Mouse (Mus musculus): ENCODE measurements around the gene Snx29.
"Not testable (repeated sequence)": the region's sequence is repeated elsewhere in the genome, so short reads cannot be mapped to it uniquely, and the experiment has no call there.

The Snx29 gene

DNA sequence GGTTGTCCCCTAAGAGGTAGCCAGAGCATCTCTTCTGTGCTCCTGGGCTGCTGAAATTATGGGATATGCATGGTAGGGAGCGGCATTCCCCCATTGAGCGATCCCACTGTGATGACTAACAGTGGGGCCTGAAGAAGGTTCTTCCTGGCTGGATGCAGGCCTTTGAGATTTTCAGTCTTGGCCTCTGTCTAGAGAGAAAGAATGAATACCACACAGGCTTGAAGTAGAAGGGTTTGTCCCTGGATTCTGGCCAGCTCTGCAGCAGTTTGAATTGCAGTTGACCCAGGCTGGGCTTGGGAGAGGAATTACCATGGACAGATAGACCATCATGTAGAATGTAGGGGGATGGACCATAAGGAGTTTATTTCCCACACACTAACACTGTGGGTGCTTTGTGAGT is 159.5 kb downstream of the Snx29 start:
- DNase-seq (ENCODE audit: low read depth, low spot score), result no peak

DNA sequence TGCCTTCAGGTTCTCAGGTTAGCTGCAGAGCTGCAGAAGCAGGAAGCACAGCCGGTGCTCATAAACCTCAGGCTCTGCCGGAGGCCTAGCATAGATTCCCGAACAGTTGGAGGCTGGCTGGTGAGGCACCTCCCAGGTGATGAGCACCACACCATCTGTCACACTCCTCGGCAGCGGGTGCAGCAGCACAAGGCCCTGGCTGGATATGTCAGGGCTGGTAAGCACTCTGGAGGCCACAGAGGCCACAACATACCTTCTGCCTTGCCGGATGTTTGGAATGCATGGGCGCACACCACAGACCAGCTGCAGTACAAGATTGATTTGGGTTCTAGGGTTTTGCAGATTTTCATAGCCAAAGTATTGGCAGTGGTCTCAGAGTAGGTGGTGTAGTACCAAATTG is 172.2 kb downstream of the Snx29 start:
- DNase-seq (ENCODE audit: low read depth, low spot score), result no peak

DNA sequence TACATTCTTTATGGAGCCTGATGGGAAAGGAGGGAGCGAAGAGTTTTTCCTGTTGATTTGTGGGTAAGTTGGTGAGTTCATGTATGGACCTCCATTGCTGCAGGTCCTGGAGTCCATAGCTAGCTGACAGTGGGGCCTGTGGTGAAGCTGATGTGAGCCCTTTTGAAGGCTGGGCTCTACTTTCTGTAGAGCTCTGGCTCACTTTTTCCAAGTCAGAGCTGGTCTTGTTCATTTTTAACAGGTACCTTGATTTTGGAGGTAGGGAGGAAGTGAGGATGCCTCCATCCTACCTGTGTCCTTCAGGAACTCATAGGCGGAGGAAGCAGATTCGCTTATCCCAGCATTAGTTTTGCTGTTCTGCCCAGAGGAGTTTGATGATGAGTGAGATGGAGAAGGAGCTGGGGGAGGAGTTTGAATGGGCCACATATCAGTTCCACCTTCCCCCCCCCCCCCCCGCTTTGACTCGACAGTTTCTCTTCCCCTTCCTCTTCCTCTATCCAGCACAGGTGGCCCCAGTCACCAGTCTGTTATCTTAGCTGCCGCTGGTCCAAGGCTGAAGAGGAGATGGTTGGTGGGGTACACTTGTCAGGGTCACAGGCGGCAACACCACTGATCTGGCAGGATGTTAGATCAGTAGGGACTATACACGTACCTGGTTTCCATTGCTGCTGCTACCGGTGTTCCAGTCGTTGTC is 173.4 kb downstream of the Snx29 start:
- no peak for DNase-seq (ENCODE audit: low read depth, low spot score)

DNA sequence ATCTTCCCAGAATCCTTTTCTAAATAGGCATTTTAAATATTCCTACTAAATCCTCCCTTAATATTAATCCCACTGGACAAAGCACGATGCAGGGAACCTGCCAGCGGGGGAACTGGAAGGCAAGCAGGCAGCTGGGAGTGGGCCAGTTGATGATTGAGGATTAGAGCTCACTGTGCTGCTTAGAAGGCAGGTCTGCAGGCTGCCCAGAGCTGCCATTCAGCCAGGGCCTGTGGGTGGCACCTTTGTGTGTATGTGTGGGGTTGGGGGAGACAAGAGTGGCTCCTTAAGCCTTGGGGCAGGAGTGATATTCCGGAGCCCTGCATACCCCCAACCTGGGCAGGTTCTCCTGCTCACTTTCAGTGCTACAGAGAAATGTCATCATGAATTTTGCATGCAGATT is 174.0 kb downstream of the Snx29 start:
- DNase-seq (ENCODE audit: low read depth, low spot score), result no peak

DNA sequence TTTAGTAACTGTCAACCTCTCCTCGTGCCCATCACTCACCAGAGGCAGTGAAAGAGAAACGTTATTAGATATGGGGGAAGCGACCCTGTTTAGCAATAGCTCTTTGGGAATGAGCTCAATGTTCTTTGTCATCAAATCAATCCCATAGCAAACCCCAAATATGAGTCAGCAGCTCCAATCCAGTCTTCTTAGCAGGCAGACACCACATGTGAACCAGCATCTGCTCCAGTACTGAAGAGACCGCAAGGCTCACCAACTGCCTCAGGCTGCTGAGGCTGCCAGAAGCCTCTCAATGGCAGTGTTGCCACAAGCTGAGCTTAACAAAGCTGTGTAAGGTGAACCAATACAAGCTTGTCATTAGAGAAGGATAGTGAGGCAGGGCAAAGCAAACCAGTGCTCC is 177.4 kb downstream of the Snx29 start:
- no peak for DNase-seq (ENCODE audit: low read depth, low spot score)

DNA sequence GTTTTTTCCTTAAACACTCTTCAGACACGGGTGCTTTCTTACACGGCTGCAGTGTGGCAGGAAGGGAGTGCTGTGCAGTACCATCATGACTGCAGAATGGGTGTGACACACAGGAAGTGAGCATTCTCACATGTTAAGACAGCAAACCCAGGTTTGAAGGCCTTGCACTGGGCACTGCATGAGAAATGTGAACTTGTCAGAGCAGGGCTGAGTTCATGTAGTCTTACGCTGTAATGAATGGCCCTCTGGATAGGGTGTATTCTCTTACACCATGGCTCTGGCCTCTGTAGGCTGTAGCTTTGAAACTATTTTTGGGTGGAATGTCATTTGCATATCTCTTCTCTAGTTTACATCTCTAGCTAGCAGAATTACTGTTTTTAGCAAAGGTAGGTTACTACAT is 178.4 kb downstream of the Snx29 start:
- peak; percentile 52 for DNase-seq (ENCODE audit: low read depth, low spot score)

DNA sequence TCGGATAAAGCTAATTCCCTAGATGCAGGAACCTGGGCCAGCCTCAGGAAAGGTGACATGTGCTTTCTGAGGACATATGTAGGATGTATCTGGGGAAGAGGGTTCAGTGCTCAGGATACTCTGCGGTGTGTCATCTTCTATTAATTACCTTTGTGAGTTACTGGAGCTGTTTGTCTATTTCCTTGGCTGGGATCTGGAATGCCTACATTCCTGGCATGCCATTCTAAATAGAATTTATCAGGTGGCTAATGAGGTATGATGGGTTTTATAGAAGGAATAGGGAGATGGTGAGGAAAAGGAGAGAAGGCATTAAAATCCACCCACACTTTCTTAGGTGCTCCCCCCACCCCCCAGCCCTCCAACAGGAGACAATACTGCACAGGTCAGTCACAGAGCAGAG is 178.9 kb downstream of the Snx29 start:
- no peak for DNase-seq (ENCODE audit: low read depth, low spot score)

DNA sequence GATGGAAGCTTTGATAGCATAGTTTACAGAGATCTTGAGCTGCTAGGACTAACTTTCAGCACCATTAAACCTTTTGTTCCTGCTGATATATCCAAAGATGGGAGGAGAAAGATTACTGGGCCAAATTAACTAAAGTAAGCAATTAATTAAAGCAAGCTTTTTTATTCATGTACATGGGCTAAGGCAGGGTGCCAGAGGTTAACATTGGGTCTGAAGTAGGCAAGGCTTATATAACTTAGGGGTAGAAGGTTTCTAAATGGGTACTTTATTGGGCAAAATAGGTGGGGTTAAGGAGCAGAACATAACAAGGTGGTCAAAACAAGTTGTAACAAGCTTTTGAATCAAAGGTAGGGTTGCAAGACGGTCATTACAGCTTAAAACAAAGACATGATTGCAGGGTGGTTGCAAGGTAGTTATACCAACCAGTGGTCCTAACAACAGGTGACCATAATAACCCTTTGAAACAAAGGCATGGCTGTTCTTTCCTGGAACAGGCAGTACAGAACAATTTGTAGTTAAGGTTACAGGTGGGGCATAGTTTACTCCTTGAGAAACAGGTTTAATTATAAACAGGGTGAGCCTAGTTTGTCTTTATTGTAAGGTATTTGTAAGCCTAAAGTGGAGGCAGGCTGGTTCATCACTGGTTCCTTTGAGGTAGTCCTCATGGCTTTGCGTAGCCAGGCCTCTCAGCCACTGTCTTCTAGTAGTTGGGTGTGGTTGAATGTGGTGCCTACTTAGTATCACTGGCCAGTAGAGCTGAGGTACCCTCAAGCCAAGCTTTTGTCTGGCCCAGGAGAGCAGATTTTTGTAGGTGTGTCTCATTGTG is 182.2 kb downstream of the Snx29 start:
- no peak for DNase-seq (ENCODE audit: low read depth, low spot score)

DNA sequence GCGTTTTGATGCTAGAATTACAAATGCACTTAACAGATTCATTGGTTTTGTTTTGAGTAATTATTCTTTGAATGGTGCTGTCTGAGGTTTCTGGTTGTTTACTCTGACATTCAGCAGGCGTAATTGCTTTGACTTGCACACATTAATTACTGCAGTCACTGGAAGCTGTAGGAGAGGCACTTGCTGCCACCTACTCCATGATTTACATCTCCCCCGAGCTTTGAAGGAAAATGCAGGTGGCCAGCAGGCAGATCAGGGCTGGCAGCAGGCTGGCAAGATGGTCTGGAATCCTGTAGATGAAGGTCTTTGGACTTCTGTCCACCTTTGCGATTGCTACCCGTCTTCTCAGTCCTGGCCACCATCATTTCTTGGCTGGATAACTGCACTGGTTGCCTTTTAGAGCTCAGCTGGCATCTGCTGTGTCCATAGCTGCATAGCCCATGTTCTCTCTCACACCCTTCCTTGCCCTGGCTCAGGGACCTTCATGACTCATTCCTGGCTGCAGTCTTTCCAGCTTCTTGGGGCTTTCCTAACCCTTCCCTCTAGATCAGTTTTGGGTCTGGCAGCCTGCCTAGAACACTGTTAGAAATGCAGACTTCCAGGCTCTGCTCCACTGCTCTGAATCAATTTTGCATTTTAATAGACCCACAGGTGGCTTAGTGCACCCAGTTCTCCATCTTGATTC is 182.9 kb downstream of the Snx29 start:
- no peak for DNase-seq (ENCODE audit: low read depth, low spot score)

DNA sequence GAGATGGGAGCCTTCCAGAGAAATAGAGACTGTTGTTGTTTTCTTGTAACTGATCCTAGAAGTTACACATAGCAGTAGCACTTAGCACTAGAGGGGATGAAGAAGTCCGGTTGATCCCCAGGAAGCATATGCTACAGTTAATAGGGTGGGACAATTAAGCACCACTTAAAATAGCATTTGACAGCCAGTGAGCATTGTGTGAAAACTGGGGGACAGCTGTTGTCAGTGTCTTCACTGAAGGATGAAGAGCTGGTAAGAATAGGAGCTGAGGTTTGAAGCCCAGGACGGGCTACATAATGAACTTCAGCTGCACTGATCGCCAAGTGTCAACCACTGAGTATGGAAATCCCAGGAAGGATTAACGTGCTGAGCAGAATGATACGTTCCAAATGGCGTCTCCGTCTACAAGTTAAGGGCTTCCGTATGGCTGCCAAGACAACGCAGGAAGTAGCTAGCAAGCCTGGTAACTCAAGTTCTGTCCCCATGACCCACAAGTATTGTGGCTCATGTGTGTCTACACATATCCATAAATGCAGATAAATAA is 184.6 kb downstream of the Snx29 start:
- no peak for DNase-seq (ENCODE audit: low read depth, low spot score)

DNA sequence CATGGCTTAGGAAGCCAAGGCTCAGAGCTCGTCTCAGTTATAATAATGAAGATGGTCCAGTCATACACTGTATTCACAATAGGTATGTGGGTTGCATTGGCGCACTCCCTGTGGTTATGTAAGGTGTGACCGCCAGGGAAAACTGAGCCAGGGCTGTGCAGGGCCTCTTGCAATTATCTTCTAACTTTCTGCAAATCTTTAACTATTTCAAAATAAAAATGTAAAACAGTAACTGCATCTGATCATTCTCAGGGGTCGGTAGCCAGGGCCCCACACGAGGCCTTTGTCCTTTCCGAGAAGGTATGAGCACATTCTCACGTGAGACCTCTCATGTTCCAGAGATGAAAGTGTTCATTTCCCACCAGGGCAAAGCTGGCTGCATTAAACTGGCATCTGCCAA is 185.6 kb downstream of the Snx29 start:
- DNase-seq (ENCODE audit: low read depth, low spot score), result no peak

DNA sequence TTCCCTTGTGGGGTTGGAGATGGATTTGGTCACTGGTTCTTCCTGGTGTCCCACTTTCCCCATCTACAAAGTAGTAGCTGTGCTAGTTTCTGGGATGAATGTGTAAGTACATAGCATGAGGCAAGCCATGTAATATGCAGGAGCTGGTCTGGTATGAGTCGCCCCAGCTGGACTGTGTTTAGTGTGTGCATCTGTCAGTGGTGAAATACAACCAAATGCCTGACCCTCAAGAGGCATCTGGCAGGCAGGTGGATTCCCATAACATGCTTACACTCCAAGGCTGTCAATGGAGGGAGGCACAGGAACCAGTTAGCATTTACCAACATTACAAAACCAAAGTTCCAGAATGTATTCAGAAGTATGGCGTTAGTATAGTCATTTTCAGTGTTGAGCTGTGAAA is 187.7 kb downstream of the Snx29 start:
- DNase-seq (ENCODE audit: low read depth, low spot score), result no peak

DNA sequence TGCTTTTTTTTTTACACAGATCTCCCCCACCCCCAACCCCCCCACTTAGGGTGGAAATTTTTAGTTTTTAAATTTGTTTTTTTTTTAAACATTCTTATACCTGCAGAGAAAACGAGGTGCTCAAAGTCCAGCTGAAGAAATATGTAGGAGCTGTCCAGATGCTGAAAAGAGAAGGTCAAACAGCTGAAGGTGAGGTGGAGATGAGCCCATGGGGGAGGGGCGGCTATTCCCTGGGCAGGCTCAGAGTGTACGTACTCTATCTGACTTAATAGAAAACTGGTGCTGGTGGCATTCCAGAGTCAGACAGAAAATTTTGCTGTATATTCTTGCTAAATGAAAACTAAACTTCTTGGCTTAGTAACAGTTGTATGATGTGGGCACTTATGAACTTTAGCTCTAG is 188.1 kb downstream of the Snx29 start:
- DNase-seq (ENCODE audit: low read depth, low spot score), result no peak

DNA sequence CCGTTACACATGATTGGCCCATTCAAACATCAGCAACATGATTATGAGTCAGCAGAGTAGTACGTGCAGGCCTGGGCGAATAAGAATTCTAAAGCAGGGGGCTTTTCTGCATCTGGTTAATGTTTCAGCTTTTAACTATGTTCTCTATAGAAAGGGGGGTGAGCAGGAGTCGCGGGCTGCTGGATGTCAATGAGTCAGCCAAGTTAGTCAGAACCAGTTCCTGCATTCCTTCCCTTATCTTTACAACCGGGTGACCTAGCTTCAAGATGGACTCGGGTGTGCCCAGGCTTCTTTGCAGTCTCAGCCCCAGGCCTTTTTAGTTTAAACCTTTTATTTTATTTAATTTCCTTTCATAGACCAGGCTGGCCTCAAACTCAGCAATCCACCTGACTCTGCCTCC is 189.0 kb downstream of the Snx29 start:
- DNase-seq (ENCODE audit: low read depth, low spot score), result not testable (repeated sequence)

DNA sequence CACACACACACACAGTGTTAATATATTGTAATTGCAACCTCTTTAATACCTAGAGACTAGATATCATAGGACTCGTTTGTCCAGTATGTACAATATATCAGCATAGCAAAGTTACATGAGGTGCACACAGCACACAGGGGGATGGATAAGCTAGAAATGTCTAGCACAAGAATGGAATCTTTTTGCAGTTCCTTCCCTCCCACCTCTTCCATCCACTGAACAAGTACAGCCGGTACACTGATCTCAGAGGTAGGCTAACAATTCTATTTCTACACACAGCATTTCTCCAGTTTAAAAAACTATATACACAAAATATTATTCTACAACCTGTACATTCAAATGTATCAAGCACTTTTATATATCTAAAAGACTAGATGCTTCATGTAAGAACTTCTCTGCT is 194.0 kb downstream of the Snx29 start:
- DNase-seq (ENCODE audit: low read depth, low spot score), result no peak

DNA sequence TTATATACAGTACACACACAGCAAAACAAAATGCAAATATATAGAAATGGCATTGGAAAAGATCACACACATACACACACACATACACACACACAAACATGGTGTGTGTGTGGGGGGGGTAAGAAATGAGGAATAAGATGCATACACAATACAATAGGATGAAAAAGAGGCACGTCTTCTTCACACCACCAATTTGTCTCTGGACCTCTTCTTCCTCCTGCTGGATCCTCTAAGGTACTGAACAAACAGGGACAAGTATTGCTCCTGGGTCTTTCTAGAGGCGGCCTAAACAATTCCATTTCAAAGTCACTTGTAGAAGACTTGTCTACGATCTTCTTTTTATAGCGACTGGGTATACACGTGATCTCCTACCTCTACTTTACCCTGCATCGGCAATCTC is 194.7 kb downstream of the Snx29 start:
- DNase-seq (ENCODE audit: low read depth, low spot score), result no peak

DNA sequence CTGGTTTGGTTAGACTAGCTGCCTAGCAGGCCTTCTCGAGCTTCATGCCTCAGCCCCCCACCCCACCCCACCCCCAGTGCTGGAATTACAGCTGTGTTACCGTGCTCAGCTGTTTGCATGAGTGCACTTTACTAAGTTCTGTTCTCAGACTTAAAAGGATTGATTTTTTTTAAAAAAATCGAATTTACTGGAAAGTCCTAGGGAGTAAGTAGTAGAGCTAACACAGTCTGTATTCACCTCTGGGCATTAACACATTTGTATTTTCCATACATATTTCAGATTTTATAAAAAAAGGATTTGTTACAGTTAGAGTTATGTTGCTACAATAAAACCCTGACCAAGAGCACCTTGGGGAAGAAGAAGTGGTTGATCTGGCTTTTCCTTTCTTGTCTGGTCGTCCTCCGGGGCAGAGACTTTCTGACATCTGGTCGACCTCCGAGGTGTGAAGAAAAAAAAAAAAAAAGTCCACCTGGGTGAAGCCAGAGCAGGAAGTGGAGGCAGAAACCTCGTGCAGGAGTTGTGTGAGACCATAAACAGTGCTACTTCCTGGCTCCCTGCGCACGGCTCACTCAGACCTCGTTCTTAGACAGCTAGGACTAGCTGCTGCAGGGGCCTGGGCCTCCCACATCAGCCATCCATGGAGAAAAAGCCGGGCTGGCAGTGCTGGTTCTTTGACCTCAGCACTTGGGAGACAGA is 196.2 kb downstream of the Snx29 start:
- peak; percentile 53 for DNase-seq (ENCODE audit: low read depth, low spot score)

DNA sequence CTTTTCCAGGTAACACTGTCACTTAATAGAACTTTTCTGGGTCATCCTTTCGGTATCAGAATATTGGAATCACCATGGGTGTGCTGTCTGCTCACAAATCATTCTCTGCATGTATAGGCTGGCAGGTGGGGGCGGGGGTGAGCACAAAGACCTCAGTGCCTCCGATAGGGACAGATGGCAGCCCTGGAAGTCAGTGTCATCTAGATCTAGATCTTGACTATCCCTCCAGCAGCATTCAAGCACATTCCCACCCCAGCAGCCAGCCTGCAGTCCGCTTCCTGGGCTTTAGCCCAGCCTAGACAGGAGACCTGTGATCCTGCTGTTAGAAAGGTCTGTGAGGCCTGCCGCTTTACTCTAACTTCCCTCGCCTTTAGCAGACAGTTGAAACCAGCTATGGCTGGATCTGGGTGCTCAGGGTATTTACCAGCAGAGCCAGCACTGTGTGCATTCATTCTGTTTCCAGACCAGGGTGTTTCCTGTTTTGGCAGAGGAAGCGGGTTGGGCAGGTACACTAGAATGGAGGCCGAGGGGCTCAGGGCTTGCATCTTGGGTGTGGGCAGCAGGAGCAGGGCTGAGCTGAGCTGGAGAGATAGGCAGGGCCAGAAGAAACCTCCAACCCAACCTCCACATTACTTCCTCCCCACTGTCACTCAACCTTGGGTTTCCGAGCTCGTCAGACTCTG is 203.5 kb downstream of the Snx29 start:
- DNase-seq (ENCODE audit: low read depth, low spot score), result peak; percentile 42

DNA sequence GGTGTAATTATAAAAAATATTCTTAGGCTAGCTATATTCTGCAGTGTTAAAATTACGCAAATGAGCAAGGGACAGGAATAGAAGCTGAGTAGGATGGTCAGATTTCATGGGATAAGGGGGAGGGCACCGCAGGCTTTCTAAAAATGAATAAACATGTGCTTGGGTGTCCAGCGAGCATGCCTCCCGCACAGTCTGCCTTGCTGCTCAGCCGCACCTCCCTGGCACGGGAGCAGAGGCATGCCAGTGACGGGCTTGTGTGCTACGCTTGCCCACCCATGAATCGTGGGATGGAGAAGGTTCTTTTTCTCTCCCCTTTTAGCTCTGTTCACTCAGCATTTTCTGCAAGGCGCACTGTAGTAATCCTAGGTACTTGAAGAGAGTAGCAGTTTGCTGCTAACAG is 204.3 kb downstream of the Snx29 start:
- no peak for DNase-seq (ENCODE audit: low read depth, low spot score)

DNA sequence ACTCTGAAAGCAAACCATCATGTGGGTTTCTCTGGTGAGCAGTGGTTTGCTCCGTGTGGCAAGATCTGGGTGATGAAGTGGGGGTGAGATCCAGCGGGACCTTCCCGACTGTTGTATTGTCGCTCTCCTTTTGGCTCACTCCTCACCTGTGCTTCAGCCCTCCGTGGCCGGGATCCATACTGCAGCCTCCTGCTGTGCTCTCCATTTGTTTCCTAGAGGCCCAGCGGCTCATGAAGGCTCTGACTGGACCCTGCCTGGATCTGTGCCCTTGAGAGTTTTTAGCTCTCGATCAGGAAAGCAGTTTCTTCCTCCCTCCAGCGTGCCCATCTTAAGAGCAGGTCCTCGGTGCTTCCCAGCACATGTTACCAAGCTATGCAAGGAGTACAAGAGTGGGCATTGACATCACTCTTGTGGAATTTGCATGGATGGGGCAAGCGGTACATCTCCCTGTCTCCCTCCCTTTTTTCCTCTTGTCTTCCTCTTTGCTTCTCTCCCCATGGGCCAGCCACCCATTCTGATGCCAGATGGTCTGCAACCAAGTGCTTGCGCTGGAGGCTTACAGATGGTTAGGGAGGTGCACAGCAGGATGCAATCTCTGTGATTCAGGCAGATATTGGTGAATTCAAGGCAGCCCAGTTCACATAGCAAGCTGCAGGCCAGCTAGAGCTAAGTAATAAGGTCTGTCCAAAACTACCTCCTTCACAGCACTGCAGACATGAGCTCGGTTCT is 207.9 kb downstream of the Snx29 start:
- DNase-seq (ENCODE audit: low read depth, low spot score), result no peak

DNA sequence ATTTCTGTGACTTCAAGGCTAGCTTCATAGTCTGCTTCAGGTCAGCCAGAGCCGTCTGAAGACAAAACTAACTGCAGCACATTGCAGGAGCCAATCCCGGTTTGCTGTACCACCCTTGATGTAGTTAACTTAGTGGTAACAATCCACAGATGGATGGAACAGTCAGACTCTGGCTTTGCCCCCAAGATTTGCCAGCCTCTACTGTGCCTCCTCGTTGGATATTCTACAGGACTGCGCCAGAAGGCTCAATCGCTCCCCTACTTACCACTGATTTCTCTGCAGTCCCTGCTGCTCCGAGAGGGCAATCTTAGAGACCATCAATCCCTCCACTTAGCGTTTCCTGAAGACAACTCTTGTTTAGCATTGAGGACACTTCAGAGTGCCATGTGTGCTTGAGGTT is 208.7 kb downstream of the Snx29 start:
- DNase-seq (ENCODE audit: low read depth, low spot score), result no peak

Measured in CD4-positive helper T cell, adult 2 months (primary cell).